Mouse (Mus musculus) limb, embryonic 13.5 days (tissue): Measurements from ENCODE around the gene Kif2b. TPM values are rescaled to one million over a fixed set of nuclear protein-coding genes. Genes with fewer than 3 reads are reported as not detected.

Experiments
- ATAC-seq: fragments of 200-750 bp; cut with Nextera tagmentation; 2 replicates; pipeline ENCODE4 v1.8.0; 2017; ENCODE audit warnings: low read depth, moderate number of reproducible peaks, moderate TSS enrichment; ENCODE audit not compliant: low FRiP score
- H3K27ac ChIP-seq: fragments of 300-500 bp; sonication (generic); 2 replicates; pipeline ENCODE4 v1.5.1; 2015; ENCODE audit warnings: inconsistent platforms, mild to moderate bottlenecking, moderate library complexity
- H3K27me3 ChIP-seq: fragments of 300-500 bp; sonication (generic); 2 replicates; pipeline ENCODE4 v1.6.1; 2015; ENCODE audit warnings: mild to moderate bottlenecking, inconsistent platforms
- H3K36me3 ChIP-seq: fragments of 300-500 bp; sonication (generic); 2 replicates; pipeline ENCODE4 v1.6.1; 2015; ENCODE audit warnings: inconsistent platforms, mild to moderate bottlenecking, moderate library complexity
- H3K4me1 ChIP-seq: fragments of 300-500 bp; sonication (generic); 2 replicates; pipeline ENCODE4 v1.6.1; 2015; ENCODE audit warnings: inconsistent platforms
- H3K4me2 ChIP-seq: fragments of 300-500 bp; sonication (generic); replicated peaks from 2 replicates; pipeline ENCODE4 v1.6.1; 2015; ENCODE audit warnings: inconsistent platforms, mild to moderate bottlenecking, moderate library complexity
- H3K4me3 ChIP-seq: fragments of 300-500 bp; sonication (generic); 2 replicates; pipeline ENCODE4 v1.5.1; 2015; ENCODE audit warnings: moderate library complexity, mild to moderate bottlenecking, inconsistent platforms
- H3K9ac ChIP-seq: fragments of 300-500 bp; sonication (generic); 2 replicates; pipeline ENCODE4 v1.6.1; 2015; ENCODE audit warnings: mild to moderate bottlenecking, inconsistent platforms
- H3K9me3 ChIP-seq: fragments of 300-500 bp; sonication (generic); 2 replicates; pipeline ENCODE4 v1.6.1; 2016; ENCODE audit warnings: inconsistent platforms
- WGBS: fragments of 180-500 bp; shearing (Covaris S2); methylation state at CpG from one replicate; pipeline ENCODE4 v1.1.7; 2015; 5-methylcytosine and 5-hydroxymethylcytosine counted together
- polyA plus RNA-seq: library from polyadenylated mRNA; unstranded; fragments of >200 nt; fragmentation: Nextera tagmentation; extraction: Ambion mirVana; gene quantifications from 2 replicates; pipeline ENCODE4 v1.2.1, GENCODE M21; 2015

Gene Kif2b
- polyA plus RNA-seq, result not detected in 2 replicates

DNA sequence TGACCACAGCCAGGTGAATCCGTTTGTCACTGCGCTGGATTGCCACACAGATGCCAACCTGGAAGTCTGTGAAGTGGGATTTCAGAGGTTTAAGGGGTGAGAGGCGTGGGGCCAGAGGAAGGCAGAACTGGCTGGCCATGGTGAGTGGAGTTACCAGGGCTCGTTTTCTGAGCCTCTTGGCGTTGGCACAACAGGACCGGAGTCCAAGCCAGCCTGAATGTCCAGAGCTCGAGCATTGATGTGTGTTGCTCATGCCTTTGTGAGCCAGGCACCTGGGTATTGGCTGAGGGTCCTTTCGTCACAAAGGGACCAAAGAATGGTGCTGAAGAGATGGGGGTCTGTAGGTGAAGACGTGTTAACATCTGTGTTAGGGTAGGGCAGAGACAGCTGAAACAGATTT, at the start of gene Kif2b:
TSS of gene Kif2b (minus strand) at position 242 of the 400 bp plus-strand sequence.
- H3K4me3 ChIP-seq, result no peak within 1 kb of the TSS
- 87% methylated on average over 9 of the region's 9 CpGs for WGBS

DNA sequence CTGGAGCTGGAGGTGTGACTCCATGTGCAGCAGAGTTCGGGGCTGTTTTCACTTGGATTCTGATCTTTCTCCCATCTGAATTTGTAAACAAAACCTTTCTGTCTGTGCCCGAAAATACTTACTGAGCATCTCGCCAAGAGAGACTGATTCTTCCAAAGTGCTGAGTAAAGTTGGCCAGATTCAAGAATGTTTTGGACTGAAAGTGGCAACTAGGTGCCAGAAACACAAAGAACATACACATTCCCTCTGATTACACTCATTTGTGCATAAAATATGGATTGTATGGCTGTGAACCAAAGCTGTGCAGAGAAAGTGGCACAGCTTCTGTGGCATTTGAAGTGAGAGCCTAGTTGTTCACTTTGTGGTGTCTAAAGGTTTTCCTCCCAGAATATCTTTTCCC, 15.7 kb upstream of the Kif2b start:
- Histone ChIP-seq H3K36me3 (no peaks in the 10 kb centered on the region), H3K4me3 (no peak overlapping the region), H3K4me2 (no peak overlapping the region), H3K4me1 (no peaks in the 10 kb centered on the region), H3K27me3 (no peaks in the 10 kb centered on the region), H3K9ac (no peak overlapping the region), H3K9me3 (no peaks in the 10 kb centered on the region), H3K27ac (no peak overlapping the region)
- no peak for ATAC-seq
- 76% methylated on average over 3 of the region's 3 CpGs for WGBS

More for the DNA sequence above, at the start of gene Kif2b:
- Histone ChIP-seq H3K4me2 (no peak within 1 kb of the TSS), H3K9me3 (no peaks in the 10 kb centered on the region), H3K36me3 (no peaks in the 10 kb centered on the region), H3K4me1 (no peaks in the 10 kb centered on the region), H3K9ac (no peak within 1 kb of the TSS), H3K27ac (no peak within 1 kb of the TSS), H3K27me3 (no peaks in the 10 kb centered on the region)
- ATAC-seq, result no peak

DNA sequence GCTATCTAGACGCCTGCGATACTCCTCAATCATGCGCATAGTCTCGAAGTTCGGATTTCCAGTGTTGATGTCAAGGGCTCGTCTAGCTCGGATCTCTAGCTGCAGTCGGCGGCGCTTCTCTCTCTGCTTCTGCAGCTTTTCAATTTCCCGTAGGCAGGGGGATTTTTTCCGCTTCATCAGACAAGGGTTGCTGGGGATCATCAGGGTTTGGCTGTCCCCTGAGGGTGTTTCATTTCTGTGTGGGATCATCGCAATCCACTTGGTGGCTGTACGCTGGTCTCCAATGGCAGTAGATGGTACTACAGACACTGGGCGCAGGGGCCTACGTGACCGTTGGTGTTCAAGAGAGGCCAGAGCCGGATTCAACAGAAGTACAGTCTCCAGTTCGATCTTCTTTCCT, 502 bp downstream of the Kif2b start:
- no peaks in the 10 kb centered on the region for H3K27me3 ChIP-seq
- no peaks in the 10 kb centered on the region for H3K4me1 ChIP-seq
- no peak for ATAC-seq
- no peaks in the 10 kb centered on the region for H3K36me3 ChIP-seq
- no peaks in the 10 kb centered on the region for H3K9me3 ChIP-seq
- H3K9ac ChIP-seq, result no peak overlapping the region
- H3K4me2 ChIP-seq, result no peak overlapping the region
- H3K4me3 ChIP-seq, result no peak overlapping the region
- H3K27ac ChIP-seq, result no peak overlapping the region
- 92% methylated on average over 19 of the region's 19 CpGs for WGBS

DNA sequence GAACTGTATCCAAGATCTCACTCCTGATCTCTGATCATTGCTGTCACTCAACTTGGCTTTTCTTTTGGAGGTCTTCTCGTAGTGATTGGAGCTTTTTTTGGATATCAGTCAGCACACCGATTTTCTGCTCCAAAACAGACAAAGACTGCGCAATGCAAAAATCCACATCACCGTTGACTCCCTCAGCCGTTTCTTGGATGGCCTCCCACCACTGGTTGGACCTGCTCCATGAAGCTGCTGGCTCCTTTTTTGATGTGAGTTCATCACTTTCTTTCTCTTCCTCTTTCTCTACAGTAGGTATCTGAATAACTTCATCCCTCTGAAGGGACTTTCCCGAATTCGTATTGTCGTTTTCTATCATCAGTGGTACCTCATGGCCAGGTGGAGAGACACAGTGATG, 2.0 kb downstream of the Kif2b start:
- WGBS, result 90% methylated on average over 8 of the region's 8 CpGs

DNA sequence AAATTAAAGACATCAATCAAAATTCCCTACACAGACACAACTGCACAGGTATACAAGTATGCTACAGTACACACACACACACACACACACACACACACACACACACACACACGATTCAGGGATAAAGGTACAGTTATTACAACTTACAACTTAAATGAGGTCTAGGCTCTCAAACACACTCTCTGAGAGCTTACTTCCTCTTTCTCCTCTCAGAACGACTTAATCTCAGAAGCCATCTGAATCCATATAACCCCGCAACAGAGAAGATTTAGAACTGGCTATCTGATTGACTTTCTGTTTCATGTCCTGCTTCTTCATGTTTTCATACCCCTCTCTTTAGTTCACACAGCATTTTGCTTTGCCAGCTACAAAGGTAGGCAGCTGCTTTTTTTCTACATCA, 2.9 kb downstream of the Kif2b start:
- no peak overlapping the region for H3K9ac ChIP-seq
- H3K9me3 ChIP-seq, result no peaks in the 10 kb centered on the region
- no peaks in the 10 kb centered on the region for H3K36me3 ChIP-seq
- WGBS, result 57% methylated on average over 3 of the region's 3 CpGs
- H3K27ac ChIP-seq, result no peak overlapping the region
- H3K4me3 ChIP-seq, result no peak overlapping the region
- H3K27me3 ChIP-seq, result no peaks in the 10 kb centered on the region
- ATAC-seq, result no peak
- H3K4me1 ChIP-seq, result no peaks in the 10 kb centered on the region
- H3K4me2 ChIP-seq, result no peak overlapping the region

More for the DNA sequence above, 2.0 kb downstream of the Kif2b start:
- Histone ChIP-seq H3K9me3 (no peaks in the 10 kb centered on the region), H3K27ac (no peak overlapping the region), H3K4me2 (no peak overlapping the region), H3K4me1 (no peaks in the 10 kb centered on the region), H3K36me3 (no peaks in the 10 kb centered on the region), H3K9ac (no peak overlapping the region), H3K27me3 (no peaks in the 10 kb centered on the region), H3K4me3 (no peak overlapping the region)
- no peak for ATAC-seq

DNA sequence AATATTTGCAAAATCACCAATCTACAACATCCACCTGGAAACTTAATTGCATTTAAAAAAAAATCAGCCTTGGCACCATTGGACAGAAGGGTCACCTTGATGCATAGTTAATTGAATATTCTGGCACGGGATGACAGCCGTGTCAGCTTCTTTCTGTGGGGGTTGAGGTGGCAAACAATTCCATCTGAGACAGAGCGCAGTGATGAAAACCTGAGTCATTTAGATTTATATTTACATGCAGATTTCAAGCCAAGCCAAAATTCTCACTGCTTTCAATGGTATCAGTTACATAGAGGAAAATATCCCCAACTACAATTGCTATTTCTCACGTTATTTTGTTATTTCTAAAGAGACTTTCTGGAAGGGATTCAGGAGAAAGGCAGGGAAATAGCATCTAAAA, 46.6 kb downstream of the Kif2b start:
- Histone ChIP-seq H3K4me2 (no peak overlapping the region), H3K9ac (no peak overlapping the region), H3K4me1 (no peaks in the 10 kb centered on the region), H3K36me3 (no peaks in the 10 kb centered on the region), H3K4me3 (no peak overlapping the region), H3K9me3 (no peaks in the 10 kb centered on the region), H3K27me3 (no peaks in the 10 kb centered on the region), H3K27ac (no peak overlapping the region)
- WGBS, result 81% methylated on average over 4 of the region's 4 CpGs
- ATAC-seq, result no peak
